Mouse (Mus musculus): ENCODE measurements at regions not wholly inside any gene's neighbourhood (a gene's known extent, or its start where the extent isn't known, plus 50 kb on each side); places are given as distances from the start of the nearest gene placed in this dataset.

DNA sequence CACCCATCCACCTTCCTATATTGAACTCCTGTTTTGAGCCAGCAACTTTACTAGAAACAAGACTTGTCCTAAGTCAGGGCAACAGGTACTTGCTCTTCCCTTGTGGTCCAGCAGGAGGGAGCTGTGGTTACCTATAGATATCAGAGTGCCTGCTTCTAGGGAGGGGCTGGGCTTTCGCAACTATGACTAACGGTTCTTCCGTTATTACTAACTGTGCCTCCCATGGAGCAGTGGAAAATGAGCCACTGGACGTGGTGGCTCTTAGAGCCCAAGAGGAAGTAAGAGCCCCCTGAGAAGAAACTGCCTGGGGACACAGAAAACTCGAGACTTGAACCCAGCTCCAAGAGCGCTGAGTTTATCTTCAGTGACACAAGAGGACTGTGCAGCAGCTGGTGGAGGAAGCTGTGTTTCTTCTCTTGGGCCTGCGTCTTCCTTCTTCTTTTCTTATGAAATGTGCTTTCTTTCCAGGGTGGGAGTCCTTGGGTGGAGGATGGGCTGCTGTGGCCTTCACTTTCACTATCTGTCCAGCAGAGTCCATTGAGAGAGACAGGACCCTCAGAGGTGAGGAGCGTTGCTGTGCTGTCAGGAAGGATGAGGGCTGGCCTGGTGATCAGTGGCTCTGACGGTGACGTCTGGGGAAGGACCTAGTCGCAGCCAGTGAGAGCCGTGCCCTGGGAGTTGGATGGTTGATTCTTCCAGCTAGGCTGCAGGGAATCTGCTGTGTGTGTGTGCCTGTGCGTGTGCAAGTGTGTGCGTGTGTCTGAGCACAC, 222.7 kb upstream of the Nxpe4 start:
- TF ChIP-seq CTCF (IDR thresholded peaks at IDR 0.05; ENCODE audit: borderline replicate concordance, insufficient read depth, low read depth, low read length) (no peak), POLR2A (IDR thresholded peaks at IDR 0.05; ENCODE audit: borderline replicate concordance, insufficient read depth, low read length) (no peak)

Measured in cerebellum, adult 2 months (tissue).